Mouse (Mus musculus) cortical plate, adult 2 months (tissue): ENCODE measurements around the gene Syne1.

ENCODE experiments used
- CTCF ChIP-seq: fragments of 200-500 bp; IDR thresholded peaks from 2 replicates; pipeline ENCODE4 v1.5.1; 2011; ENCODE audit warnings: mild to moderate bottlenecking, control low read depth, low read length; ENCODE audit not compliant: insufficient read depth; ENCODE audit errors: extremely low read depth
- POLR2A ChIP-seq: fragments of 200-500 bp; IDR thresholded peaks from 2 replicates; pipeline ENCODE4 v1.6.1; 2011; ENCODE audit warnings: mild to moderate bottlenecking, low read length, control low read depth; ENCODE audit not compliant: insufficient read depth; ENCODE audit errors: extremely low read depth

DNA sequence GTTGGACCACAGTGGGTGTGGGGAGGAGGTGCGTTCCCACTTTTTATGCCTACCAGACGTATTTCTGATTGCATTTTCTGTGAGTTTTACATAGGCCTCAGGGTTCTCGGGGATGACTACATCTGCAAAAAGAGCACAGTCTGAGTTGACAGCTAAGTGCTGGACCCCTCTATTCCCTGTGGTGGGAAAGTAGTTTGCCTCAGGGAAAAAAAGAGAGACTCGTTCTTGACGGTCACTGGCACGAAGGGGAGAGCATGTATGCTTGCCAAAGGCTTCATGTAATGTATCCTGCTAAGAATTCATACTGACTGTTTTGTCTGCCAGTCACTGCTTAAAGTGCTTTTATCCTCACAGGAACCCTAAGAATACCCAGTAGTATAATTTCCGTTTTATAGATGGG, 506.1 kb downstream of the Syne1 start:
- TF ChIP-seq CTCF (no peak), POLR2A (no peak)
